11 mouse cellular contexts compared by ENCODE assay signal in the genomic region with DNA sequence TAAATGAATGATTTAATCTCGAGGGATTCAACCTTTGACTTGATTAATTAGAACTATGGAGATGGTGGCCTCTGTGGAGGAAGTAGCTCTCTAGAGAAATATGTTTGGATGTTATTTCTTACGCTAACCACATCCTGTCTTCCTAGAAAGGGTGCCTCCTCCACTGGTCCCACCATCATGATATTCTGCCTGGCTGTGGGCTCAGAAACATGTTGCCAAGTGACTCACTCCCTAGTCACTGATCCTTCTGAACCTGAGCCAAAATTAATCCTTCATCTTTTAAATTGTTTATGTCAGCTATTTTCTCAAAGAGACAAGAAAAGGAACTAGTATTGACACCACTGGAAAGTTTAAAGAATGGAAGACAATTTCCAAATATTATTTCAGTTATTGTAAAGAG. TPM values are rescaled to one million over a fixed set of nuclear protein-coding genes. Genes with fewer than 3 reads are reported as not detected.
DNase-seq lines count a peak whose midpoint lies in the region; ATAC-seq and TF ChIP-seq lines count a peak whose summit lies in the region.
"Had no signal": no experiment of that assay in that cellular context is flagged by ENCODE, and none has a peak within 500 bp of the region (broad histone marks: within the 10 kb centered on the region; RNA-seq: fewer than 3 reads in every experiment).

No protein-coding gene starts in this region.

- no peak overlapping the region for H3K9ac ChIP-seq in intestine, postnatal 0 days (ENCODE audit: low read depth, low read length)
- H3K9ac ChIP-seq: heart, embryonic 12.5 days; hindbrain, embryonic 14.5 days had no signal

- no peak overlapping the region for H3K4me3 ChIP-seq in lung, adult 2 months (replicated peaks; ENCODE audit: extremely low read depth, low read depth, low read length)
- H3K4me3 ChIP-seq in intestine, postnatal 0 days (ENCODE audit: low read depth, low read length) = no peak overlapping the region
- H3K4me3 ChIP-seq: heart, embryonic 12.5 days had no signal

- TF ChIP-seq POLR2A in lung, adult 2 months (IDR thresholded peaks at IDR 0.05; ENCODE audit: borderline replicate concordance, extremely low read depth, low read depth, low read length) = no peak

- H3K36me3 ChIP-seq in intestine, postnatal 0 days (ENCODE audit: control insufficient read depth, insufficient read depth) = peaks cover 13% of the 10 kb centered on the region; the same call in 1 of the 2 replicates

- H3K9me3 ChIP-seq in intestine, postnatal 0 days (ENCODE audit: control insufficient read depth) = no peaks in the 10 kb centered on the region
- H3K9me3 ChIP-seq: heart, embryonic 12.5 days had no signal

- peak; percentile 11 to 38 for DNase-seq in adrenal gland, postnatal 36 days
- DNase-seq in adrenal gland, postnatal 25 days = no peak
- DNase-seq in lung, postnatal 10 days = peak; percentile 22
- no peak for DNase-seq in lung, adult 2 months
- DNase-seq in induced T-regulatory cell, adult 2 months (ENCODE audit: low read depth) = peak; percentile 52
- DNase-seq in layer of hippocampus, postnatal 36 days = no peak
- DNase-seq in left cerebral cortex, adult 18-20 months (ENCODE audit: low spot score in 2 of 2) = no peak
- DNase-seq: kidney, postnatal 4 days had no signal

- no peaks in the 10 kb centered on the region for H3K27me3 ChIP-seq in intestine, postnatal 0 days (replicated peaks; ENCODE audit: control insufficient read depth, insufficient read depth, low read length)
- H3K27me3 ChIP-seq: heart, embryonic 12.5 days had no signal

- ATAC-seq in intestine, postnatal 0 days = no peak

- TF ChIP-seq CTCF in lung, adult 2 months (IDR thresholded peaks at IDR 0.05; ENCODE audit: insufficient read depth, low read length) = no peak
- no peak for TF ChIP-seq CTCF in intestine, postnatal 0 days (IDR thresholded peaks at IDR 0.05; ENCODE audit: low read depth)

- no peak overlapping the region for H3K4me2 ChIP-seq in intestine, postnatal 0 days (replicated peaks; ENCODE audit: low read depth)
- H3K4me2 ChIP-seq: heart, embryonic 12.5 days; hindbrain, embryonic 14.5 days had no signal

- H3K4me1 ChIP-seq in lung, adult 2 months (ENCODE audit: control insufficient read depth, insufficient read depth, low read length) = no peaks in the 10 kb centered on the region; the same call in 1 of the 2 replicates
- no peaks in the 10 kb centered on the region for H3K4me1 ChIP-seq in intestine, postnatal 0 days (replicated peaks; ENCODE audit: control insufficient read depth, insufficient read depth, low read length)
- H3K4me1 ChIP-seq: heart, embryonic 12.5 days had no signal

- H3K27ac ChIP-seq in intestine, postnatal 0 days (ENCODE audit: low read depth, low read length) = no peak overlapping the region
- H3K27ac ChIP-seq: hindbrain, embryonic 14.5 days had no signal

- 23% methylated on average over 2 of the region's 2 CpGs for WGBS in lung, adult 2 months
- 50% methylated on average over 2 of the region's 2 CpGs for WGBS in intestine, postnatal 0 days

RNA-seq across cellular contexts. Expression of gene Oxsm, which starts 6.6 kb away (rescaled TPM):
- total RNA-seq in adrenal gland, postnatal 36 days (2021) = 10 to 100 TPM; 15.2 to 24.5 TPM
- total RNA-seq in adrenal gland, postnatal 25 days (2021) = 17.1 and 28.1 TPM in 2 replicates
- polyA plus RNA-seq in lung, adult 2 months (2012; rRNA removed) = 3.9 and 7.3 TPM in 2 replicates
- total RNA-seq in layer of hippocampus, postnatal 36 days (2021) = 1 to 10 TPM; 9.6 to 10.0 TPM
- total RNA-seq in left cerebral cortex, adult 18-20 months (2021) = 10 to 100 TPM in 1 of 2 experiments, 1 to 10 TPM in 1; 9.4 to 12.8 TPM
- polyA plus RNA-seq in intestine, postnatal 0 days (2015; fragmentation: Nextera tagmentation; extraction: Ambion mirVana) = 3.2 and 3.3 TPM in 2 replicates

RNA-seq across cellular contexts. Expression of gene Ngly1, which starts 7.1 kb away (rescaled TPM):
- total RNA-seq in adrenal gland, postnatal 36 days (2021) = 10 to 100 TPM; 44.1 to 59.9 TPM
- 49.7 and 59.2 TPM in 2 replicates for total RNA-seq in adrenal gland, postnatal 25 days (2021)
- 23.1 and 37.3 TPM in 2 replicates for polyA plus RNA-seq in lung, adult 2 months (2012; rRNA removed)
- total RNA-seq in layer of hippocampus, postnatal 36 days (2021) = 10 to 100 TPM; 30.0 to 36.1 TPM
- 10 to 100 TPM; 26.3 to 27.4 TPM for total RNA-seq in left cerebral cortex, adult 18-20 months (2021)
- 44.6 and 46.0 TPM in 2 replicates for polyA plus RNA-seq in intestine, postnatal 0 days (2015; fragmentation: Nextera tagmentation; extraction: Ambion mirVana)

Comparison
In these comparisons a context has a peak if more than half of its experiments do, and no peak if none do; other contexts are left out.
1. DNase-seq: peak in adrenal gland, postnatal 36 days (2 of 2), lung, postnatal 10 days (single experiment) and induced T-regulatory cell, adult 2 months (single experiment); none in adrenal gland, postnatal 25 days (single experiment), lung, adult 2 months (single experiment), layer of hippocampus, postnatal 36 days (0 of 2) and left cerebral cortex, adult 18-20 months (0 of 2).